Mouse (Mus musculus) right cerebral cortex, postnatal 10 days (tissue): ENCODE measurements around the gene Foxc1.

Experiments used
- DNase-seq, 2 experiments: peaks; one replicate each; pipeline ENCODE4 v3.0.0; 2021; ENCODE audit warnings: low spot score in 2 of 2

Gene Foxc1

DNA sequence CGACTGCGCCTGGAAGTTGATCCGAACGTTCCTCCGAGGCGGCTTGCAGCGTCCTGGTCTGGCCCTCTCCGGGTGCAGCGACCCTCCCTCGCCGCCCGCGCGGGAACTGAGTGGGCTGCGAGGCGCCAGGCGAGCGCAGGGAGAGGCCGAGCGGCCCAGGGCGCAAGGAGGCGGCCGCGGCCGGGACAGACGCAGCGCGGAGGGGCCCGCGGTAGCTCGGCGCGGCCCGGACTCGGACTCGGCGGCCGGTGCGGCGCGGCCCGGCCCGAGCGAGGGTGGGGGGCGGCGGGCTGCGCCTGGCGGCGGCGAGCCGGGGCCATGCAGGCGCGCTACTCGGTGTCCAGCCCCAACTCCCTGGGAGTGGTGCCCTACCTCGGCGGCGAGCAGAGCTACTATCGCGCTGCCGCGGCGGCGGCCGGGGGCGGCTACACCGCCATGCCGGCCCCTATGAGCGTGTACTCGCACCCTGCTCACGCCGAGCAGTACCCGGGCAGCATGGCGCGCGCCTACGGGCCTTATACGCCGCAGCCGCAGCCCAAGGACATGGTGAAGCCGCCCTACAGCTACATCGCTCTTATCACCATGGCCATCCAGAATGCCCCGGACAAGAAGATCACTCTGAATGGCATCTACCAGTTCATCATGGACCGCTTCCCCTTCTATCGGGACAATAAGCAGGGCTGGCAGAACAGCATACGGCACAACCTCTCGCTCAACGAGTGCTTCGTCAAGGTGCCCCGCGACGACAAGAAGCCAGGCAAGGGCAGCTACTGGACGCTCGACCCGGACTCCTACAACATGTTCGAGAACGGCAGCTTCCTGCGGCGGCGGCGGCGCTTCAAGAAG, 680 bp downstream of the Foxc1 start:
- DNase-seq: no peak

DNA sequence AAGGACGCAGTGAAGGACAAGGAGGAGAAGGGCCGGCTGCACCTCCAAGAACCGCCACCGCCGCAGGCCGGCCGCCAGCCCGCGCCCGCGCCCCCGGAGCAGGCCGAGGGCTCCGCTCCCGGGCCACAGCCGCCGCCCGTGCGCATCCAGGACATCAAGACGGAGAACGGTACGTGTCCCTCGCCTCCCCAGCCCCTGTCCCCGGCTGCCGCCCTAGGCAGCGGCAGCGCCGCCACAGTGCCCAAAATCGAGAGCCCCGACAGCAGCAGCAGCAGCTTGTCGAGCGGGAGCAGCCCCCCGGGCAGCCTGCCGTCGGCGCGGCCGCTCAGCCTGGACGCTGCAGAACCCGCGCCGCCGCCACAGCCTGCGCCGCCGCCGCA, 1.3 kb downstream of the Foxc1 start:
- DNase-seq: no peak

DNA sequence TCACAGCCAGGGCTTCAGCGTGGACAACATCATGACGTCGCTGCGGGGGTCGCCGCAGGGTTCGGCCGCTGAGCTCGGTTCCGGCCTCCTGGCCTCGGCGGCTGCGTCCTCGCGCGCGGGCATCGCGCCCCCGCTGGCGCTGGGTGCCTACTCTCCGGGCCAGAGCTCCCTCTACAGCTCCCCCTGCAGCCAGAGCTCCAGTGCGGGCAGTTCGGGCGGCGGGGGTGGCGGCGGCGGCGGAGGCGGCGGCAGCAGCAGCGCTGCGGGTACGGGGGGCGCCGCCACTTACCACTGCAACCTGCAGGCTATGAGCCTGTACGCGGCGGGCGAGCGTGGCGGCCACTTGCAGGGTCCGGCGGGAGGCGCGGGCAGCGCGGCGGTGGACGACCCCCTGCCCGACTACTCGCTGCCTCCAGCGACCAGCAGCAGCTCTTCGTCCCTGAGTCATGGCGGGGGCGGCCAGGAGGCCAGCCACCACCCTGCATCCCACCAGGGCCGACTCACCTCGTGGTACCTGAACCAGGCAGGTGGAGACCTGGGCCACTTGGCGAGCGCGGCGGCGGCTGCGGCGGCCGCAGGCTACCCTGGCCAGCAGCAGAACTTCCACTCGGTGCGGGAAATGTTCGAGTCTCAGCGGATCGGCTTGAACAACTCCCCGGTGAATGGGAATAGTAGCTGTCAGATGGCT, 1.8 kb downstream of the Foxc1 start:
- DNase-seq: no peak

DNA sequence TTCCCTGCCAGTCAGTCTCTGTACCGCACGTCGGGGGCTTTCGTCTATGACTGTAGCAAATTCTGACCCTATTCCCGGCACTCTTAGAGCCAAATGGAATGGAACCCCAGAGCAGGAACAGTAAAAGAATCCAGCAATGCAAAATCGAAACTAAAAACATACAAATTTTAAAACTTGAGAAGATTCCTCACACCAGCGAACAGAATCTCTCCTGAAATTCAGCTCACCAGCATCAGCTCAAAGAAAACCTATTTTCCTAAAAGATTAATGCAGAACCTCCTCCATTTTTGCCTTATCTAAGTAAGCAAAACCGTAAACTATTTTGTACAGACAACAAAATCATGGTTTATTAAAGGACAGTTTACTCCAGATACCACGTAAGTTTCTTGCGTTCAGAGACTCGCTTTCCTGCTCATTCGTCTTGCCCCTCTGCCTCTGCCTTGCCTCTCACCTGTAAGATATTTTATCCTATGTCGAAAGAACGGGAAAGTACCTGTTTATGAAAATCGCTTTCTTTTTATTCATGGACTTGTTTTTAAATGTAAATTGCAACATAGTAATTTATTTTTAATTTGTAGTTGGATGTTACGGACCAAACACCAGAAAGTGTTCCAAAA, 2.5 kb downstream of the Foxc1 start:
- DNase-seq: no peak

DNA sequence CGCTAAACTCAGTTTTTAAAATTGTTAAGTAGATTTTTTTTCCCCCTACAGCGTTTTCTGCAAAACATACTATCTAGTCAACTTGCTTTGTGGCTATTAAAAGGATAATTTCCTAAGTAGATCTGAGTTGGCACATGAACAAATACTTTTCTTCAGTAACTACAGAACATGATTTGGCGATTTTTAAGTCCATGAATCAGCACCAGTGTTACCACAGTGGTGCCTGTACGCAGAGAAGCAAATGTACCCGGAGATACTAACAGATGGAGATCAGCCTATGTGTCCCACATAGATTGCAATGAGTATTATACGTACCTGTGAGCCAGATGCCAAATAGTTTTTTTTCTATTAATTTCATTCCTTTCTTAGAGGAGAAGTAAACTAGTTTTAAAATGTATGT, 3.3 kb downstream of the Foxc1 start:
- no peak for DNase-seq

DNA sequence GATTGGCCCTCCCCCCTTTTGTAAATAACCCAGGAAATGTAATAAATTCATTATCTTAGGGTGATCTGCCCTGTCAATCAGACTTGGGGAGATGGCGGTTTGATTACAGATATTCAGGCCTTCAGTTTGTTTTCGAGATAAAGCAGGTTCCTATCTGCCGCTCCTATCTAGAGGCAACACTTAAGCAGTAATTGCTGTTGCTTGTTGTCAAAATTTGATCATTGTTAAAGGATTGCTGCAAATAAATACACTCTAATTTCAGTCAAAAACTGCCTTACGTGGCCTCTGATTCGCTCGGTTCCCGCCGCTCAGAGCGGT, 3.9 kb downstream of the Foxc1 start:
- no peak for DNase-seq

DNA sequence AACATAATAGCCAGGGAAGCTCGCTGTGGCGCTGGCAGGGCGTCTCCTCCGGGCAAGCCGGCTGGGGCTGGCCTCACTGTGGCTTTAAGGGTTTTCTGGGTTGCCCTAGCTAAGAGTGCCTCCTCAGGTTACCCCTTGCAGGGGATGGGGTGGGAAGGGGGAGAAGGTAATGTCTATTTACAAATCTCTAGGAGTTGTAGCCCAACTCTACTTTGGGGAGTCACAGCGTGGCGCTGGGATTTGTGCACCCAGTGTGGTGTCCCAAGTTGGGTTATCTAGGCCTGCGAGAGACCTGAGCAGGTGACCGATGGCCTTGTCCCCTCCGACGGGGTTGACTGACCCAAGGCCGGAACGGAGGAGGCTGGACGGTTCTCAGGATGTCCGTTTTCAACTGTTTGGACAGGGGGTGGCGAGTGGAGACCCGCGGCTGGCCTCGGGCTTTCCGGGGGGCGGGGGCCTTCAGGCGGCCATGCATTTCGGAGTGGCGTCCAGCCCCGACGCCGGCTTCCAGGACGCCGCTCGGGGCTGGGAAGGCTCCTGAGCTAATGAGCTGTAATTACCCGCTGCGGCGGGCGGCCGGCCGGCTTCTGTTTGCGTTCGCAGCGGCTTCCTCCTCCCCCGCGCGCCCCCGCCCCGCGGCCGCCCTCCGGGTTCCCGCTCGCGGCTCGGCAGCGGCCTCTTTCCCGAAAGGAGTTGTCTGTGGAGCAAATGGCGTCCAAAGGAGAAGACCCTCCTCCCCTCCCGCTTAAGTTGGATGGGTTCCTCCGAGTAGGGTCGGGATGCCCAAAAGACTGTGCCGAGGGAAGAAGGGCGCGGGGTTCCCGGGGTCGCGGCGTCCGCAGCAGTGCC, 4.5 kb downstream of the Foxc1 start:
- no peak for DNase-seq

DNA sequence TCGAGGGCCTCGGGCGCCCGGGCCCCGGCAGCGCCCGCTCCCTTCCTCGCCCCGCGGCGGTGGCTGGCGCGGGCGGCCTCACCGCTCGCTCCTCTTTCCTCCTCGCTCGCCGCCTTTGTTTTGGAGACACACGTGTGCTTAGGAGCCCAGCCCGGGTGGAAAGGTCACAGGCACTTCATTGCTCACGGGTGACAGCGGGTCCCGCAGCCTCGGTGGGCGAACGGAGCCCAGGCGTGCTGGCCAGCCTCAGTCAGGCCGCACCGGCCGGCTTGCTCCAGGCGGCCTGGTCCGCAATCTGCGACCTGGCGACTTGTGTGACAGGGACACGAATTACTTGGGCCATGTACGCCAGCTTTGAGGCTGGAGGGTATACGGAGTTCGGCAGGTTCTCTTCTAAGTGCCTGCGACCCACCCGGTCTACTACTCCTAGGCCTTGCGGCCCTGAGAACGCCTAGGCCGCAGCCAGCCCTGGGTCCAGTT, 5.1 kb downstream of the Foxc1 start:
- DNase-seq: no peak

DNA sequence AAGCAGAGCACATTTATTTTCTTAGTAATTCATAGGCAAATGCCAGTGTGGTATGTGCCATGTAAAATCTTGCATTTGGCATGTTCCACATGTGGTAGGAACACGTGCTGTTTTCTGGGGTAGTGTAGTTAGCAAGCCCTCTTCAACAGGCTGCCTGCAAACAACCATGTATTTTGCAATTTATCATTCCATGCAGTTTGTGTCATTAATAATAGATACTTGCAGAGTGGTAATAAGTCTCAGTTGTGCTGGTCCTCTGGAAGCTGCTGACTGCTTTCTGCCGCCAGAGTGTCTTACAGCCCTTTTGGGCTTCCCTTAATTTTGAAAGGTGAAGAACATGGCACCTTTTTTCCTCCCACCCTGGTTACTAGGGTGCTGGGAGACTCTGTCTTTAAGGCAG, 6.3 kb downstream of the Foxc1 start:
- no peak for DNase-seq

DNA sequence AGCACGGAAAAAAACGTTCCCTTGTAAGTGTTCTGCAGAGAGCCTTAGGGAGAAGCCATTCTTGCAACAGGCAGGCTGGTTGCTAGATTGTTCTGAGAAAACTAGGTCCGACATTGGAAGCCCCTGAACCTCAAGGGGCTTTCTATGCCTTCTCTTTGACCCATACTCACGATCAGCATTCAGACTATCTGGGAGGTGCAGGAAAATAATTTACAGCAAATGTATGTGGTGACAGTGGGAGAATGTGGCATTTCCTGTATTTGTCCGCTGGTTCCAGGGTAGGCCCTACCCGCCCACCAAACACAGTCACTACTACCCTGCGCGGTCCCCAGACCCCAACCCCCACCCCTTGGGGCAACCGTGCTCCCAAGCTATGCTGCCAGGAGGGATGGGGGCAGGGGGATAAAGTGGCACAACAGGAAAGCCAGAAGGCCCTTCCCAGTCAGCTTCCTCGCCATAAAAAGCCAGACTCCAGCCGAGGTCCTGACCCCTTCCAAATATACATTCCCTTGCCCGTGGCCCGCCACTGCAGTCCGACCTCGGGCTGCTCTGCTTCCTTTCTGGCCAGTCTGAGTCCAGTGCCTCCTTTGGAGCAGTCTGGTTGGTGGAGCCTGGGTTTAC, 9.1 kb downstream of the Foxc1 start:
- no peak for DNase-seq

DNA sequence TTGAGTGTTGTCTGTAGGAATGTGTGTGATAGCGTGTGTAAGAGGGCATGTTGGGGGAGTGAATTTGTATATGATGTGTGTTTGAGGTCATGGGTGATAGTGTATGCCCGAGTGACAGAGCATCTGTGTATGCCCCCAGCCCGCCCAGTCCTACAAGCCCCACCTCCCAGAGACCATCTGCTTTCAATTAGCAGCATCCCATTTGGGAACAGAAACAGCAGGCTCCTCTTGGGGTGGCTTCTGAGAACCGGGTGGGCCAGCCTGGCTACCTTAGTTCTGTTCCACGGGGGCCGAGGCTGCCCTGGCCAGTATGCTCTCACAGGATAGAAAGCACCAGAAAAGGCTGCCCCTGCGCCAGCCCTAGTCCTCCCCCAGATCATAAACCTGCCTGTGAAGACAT, 11.9 kb downstream of the Foxc1 start:
- no peak for DNase-seq

DNA sequence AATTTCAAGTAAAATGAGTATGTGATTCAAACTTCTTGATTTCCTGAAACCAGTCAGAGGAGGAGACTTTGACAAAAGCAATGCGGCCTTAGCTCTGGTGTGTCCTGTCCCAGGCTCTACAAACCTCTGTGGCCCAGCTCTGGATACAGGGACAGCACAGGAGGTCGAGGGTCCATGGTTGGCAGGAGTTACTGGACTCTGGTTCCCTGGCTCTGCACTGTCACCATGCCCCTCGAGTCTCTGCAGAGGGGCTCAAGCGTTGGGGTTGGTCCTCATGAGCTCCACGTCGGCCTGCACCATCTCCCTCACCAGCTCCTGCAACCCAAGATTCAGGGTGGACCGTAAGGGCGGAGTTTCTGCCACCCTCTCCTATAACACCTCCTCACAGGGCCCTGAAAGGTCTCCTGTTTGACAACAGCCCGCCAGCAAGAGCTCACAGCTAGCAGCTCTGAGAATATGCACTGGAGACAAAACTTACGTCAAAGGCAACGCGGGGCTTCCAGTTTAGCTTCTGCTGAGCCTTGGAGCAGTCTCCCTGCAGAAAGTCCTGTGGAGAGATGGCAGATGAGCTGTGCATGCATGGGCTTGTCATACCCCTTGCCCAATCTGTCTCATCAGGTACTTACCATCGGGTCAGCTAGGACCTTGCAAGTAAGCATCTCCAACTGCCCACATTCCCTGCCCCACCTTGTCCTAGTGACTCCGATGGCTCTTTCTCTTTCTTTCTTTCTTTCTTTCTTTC, 13.4 kb downstream of the Foxc1 start:
- no peak for DNase-seq

DNA sequence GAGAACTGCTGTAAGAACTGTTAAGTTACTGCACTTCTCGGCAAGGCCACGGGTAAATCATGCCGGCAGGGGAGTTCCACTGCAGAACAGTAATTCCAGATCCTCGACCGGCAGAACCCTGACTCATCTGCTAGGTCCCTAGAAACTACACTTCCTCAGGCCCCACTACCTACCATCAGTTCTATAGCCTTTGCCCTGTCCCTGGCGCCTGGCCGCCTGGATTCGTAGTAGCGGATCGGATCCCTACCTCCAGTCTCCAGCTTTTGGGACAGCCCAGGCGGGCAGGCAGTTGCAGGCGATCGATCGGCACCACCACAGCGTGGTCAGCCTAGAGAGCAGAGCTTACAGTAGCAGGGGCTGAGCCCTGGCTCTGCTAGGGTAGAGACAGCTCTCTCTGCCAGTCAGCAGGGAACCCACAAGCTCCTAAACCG, 14.2 kb downstream of the Foxc1 start:
- DNase-seq: no peak

DNA sequence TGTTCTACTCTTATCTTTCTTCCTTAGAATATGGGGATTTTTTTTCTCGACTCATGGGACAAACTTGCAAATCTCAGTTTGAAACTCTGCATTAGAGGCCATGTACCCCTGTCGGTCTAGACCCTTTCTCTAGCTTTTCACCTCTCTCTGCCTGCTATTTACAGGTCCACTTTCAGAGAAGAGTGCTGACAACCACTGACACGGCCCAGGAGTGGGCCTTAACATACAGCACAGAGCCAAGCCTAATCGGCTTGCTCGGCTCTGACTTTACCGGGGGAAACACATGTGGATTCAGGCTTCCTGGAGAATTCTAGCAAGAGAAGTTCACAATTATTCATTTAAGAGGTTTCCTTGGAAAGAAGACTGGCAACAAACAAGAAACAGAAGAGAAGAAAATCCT, 14.6 kb downstream of the Foxc1 start:
- no peak for DNase-seq

DNA sequence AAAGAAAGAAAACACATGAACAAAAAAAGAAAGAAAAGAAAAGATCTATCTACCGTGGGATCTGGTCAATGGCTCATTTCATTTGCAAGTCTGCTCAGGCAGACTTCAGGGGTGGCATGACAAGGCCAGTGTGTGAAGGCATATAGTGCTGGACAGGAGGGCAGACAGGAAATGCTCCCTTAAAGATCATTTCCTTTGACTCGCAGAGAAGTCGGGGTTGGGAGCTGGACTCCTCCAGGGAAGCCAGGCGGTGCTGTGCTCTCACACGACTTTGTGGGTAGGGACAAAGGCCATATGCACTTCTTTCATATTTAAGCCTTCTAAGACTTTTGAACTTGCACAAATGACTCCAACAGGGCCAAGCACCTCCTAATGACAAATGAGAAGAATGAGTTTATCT, 16.9 kb downstream of the Foxc1 start:
- DNase-seq: no peak

DNA sequence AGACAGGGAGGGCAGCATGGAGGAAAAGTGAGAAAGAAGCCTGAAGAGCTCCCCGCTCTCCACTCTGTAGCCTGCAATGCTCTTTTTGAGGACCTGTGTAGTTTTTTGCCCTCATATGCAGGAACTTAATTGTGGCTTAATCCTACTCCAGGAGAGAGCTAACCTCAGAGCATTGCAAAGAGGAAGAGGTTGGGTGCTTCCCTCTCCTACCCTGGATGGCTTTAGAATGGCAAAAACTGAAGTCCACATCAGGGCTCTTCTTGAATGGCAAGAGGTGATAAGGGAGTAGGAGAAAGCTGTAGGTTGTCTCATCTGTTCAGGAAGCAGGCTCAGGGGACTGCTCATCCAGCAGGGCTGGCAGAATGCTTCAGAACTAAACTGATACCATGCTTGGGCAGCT, 18.7 kb downstream of the Foxc1 start:
- DNase-seq: no peak

DNA sequence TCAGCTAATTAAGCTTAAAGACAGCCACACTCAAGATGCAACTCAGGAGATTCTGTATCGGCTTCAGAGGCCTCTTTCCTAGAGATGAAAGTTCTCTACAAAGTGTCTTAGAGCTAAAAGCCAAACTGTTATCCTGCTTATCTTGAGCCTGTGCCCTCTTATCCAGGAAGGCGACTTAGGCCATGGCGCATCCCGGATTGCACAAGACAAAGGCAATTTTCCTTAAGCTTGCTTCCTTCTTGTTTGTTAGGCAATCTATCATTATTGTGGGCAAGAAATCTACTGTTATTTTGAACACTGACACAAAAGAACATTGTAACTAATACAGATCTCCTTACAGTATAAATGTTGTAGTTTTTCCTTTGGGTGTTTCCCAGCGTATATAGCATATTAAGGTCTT, 20.7 kb downstream of the Foxc1 start:
- no peak for DNase-seq

DNA sequence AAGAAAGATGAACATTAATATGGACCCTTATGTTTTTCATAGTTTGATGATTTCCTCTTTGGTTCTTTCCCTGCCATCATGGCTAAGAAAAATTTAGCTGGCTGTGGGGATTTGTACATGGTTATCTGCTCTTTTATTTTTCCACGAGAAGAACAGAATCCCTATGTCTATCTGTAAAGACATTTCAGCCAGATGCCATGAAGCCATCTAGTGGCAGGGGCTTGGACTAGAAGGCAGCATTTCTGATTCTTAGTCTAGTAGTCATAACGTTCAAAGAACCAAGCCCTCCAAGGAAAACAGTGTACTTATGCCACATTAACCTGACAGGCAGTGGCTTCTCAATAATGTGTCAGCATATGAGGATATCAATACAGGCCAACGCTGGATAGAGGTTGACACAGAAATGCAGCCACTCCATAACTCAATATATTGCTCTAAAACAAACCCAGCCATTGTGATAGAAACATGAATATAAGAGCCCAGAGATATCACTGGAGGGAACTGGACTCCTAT, 21.4 kb downstream of the Foxc1 start:
- DNase-seq: no peak

DNA sequence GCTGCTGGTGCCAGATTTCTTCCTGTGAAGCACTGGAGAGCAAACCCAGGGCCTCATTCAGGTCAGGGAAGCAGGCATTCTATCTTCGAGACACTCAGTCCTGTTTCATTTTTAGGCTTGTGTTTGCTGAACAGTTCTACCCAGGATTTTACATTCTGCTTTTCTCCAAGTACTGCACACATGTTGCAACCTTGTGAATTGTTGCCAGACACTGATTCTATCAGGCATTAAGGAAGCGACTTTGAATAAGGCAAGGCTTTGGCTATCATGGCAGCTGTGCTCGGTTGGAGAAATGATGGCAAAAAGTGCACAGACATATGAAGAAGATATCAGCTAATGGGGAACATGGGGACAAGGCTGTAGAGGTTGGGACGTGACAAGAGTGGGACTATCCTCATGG, 22.0 kb downstream of the Foxc1 start:
- DNase-seq: no peak

DNA sequence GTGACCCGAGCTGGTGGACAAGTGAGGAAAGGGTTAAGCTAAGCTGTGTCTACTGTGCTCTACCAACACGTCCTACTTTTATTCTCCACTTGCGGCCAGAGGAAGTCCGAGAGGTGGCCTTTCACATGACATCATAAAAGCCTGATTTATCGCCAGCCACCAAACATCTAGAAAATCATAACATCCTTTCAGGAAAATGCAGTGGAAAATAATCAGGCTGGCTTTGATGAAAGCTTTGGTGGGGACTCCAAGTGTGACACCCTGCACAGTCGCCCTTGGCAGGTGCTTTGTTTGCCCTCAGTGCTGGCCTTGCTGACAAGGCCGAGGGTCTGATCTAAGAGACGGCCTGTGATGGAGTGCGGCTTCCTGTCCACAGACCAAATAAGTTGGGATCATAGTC, 23.9 kb downstream of the Foxc1 start:
- DNase-seq: no peak

DNA sequence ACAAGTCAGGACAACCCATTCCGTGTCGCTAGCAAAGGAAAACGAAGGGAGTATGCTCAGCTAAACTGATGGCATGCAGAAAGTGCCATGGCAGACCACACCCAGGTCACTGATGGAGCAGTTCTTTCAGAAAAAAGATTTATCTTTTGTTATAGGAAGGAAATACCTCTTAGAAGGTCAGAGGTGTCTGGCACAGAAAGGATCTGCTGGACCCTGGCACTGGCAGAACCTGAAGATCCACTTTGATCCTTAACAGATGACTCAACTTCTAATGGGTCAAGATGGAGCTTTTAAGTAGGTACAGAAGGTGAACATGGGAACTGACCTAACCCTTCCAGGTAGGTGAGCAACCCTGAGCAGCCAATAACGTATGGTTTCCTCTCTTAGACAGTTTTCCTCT, 29.4 kb downstream of the Foxc1 start:
- DNase-seq: no peak
